Mouse (Mus musculus): ENCODE measurements around the gene Hhipl2. TPM values are rescaled to one million over a fixed set of nuclear protein-coding genes. Genes with fewer than 3 reads are reported as not detected.

The Hhipl2 gene
- total RNA-seq, 1 experiment from 2014 or later, result 0.23 TPM

DNA sequence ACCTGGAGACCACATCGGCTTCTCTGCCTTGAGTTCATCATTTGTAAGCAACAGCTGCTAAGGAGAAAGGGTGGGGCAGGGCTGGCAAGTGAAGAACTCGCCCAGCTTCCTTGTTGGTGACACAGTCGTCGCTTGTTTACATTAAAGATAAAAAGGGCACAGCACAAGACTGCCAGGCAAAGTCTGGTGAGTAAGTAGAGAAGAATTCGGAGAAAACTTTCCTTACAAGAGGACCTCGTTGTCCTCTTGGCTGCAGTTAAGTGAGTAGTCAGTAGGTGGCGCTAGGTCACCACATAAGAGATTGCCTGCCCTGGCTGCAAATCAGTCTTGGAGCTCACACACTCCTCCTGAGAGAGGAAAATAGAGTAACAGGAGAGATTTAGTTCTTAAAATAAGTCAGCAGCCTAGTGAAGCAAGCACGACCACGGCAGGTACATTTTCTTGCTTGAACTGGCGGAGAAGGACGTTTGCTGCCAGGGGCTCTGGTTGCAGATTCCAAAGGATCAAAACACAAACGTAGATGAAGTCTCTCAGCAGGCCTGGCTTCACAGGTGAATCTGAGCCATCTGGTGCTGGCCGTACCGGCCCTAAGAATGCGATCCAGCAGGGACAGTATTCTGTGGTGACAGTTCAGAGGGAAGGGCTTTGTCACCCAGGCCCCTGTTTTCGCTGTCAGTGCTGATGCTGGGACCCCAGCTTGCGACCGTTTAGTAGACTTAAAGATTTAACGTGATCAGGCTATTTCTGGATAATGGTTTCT, 24.2 kb downstream of the Hhipl2 start:
- peak; percentile 64; the same call in 1 of the 2 replicates for ATAC-seq (ENCODE audit: extremely low read depth, insufficient number of reproducible peaks, low FRiP score, poor library complexity, severe bottlenecking)

DNA sequence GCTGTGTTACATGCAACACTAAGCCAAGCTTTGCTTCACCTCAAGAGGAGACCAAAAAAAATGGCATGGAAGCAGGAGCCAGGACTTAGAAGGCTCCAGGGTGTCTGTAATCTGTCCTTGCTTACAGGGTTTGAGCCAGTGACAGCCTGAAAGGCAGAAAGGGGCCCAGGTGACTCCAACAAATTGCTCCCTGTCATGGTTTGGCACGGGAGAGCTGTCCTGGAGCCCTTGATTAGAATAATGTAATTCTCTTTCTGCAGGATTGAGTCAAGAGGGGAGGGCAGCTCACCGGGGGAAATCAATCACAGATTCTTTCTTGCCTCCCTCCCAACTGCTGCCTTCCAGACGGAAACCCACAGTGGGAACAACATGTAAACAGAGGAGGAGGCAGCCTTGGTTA, 35.1 kb downstream of the Hhipl2 start:
- ATAC-seq (ENCODE audit: extremely low read depth, insufficient number of reproducible peaks, low FRiP score, poor library complexity, severe bottlenecking), result no peak

Other genes with a start within 250 kb of the Hhipl2 start
- gene Disp1, start 196.7 kb upstream of the Hhipl2 start, total RNA-seq (2017), result 9.5 and 14.1 TPM in 2 replicates
- 123 and 137 TPM in 2 replicates for gene Aida, start 121.6 kb upstream of the Hhipl2 start, total RNA-seq (2017)
- gene Brox, start 120.9 kb upstream of the Hhipl2 start, total RNA-seq (2017), result 92.2 and 98.3 TPM in 2 replicates
- gene Mia3, start 48.7 kb upstream of the Hhipl2 start, total RNA-seq (2017), result 179 and 182 TPM in 2 replicates
- gene Taf1a, start 29.2 kb upstream of the Hhipl2 start, total RNA-seq (2017), result 35.4 and 50.0 TPM in 2 replicates